Mouse (Mus musculus): ENCODE measurements around the gene Bank1. TPM values are rescaled to one million over a fixed set of nuclear protein-coding genes. Genes with fewer than 3 reads are reported as not detected.
A peak's percentile ranks its signal among the peaks of the same experiment; 100 is the strongest.

Gene Bank1
- total and polyA plus RNA-seq, 2 experiments from 2014 or later: 0.43 to 0.66 TPM

DNA sequence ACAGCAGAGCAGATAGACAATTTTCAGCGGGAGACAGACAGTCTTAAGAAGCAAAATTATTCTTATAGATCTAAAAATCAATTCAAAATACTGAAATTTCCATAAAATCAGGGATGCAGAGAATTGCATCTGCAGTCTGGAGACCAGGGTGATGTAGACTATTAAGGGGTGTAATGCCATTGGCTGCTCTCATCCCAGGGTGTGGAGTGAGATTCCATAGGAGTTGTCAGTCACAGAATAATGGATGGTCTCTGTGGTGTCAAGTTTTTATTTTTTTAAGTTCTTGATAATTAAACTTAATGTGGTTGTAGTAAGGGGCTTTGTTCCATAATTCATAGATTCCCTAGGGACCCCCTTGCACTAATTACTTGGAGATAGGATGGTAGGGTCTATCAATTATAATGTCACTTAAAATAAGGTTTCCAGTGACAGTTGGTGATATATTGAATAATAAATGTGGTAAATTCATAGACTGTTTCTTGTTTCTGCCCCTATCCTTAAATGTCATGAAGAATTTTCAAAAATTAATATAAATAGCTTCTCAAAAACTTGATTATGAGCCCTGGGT, 136.1 kb downstream of the Bank1 start:
- Histone ChIP-seq H3K27me3 (ENCODE audit: insufficient read depth, low read length) (no peaks in the 10 kb centered on the region), H3K4me1 (ENCODE audit: insufficient read depth, low read length) (no peaks in the 10 kb centered on the region), H3K4me3 (ENCODE audit: low read depth, low read length) (no peak overlapping the region), H3K4me2 (ENCODE audit: low read depth, low read length, poor library complexity, severe bottlenecking) (no peak overlapping the region), H3K27ac (ENCODE audit: low read depth, low read length) (no peak overlapping the region), H3K9me3 (ENCODE audit: low read length) (no peaks in the 10 kb centered on the region), H3K9ac (replicated peaks; ENCODE audit: low read length, poor library complexity, severe bottlenecking) (no peak overlapping the region), H3K36me3 (ENCODE audit: insufficient read depth, low read length) (no peaks in the 10 kb centered on the region)
- 74% methylated on average over 1 of the region's 1 CpGs for WGBS
- TF ChIP-seq CTCF (IDR thresholded peaks at IDR 0.05): no peak
- ATAC-seq (ENCODE audit: low FRiP score) (no peak), DNase-seq (ENCODE audit: low spot score) (no peak)

DNA sequence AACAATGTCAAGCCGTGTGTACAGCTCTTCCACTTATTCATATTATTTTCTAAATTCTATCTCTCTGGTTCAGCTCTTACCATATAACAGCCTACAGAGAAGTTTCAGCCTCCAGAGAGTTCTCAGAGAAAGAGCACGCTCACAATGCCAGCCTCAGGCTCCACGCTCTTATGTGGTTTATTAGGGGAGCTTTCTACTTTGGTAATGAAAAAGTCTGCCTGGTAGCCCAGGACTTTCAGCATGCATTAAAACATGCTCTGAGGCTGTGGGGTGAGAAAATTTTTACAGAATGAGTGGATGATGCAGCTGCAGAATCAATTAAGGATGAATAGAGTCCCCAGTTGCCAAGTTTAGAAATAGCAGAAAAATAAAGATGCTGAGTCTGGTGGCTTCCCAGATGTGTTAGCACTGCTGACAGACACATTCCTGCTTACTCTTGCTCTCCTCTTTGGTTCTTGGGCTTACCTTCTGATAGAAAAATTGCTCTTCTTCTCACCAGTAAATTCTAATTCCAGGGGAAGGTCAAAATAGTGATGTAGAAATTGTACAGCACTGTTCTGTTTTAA, 139.2 kb downstream of the Bank1 start:
- no peak for ATAC-seq (ENCODE audit: low FRiP score)
- H3K9me3 ChIP-seq (ENCODE audit: low read length): no peaks in the 10 kb centered on the region
- H3K4me3 ChIP-seq (ENCODE audit: low read depth, low read length): no peak overlapping the region
- H3K27me3 ChIP-seq (ENCODE audit: insufficient read depth, low read length): no peaks in the 10 kb centered on the region
- no peaks in the 10 kb centered on the region for H3K4me1 ChIP-seq (ENCODE audit: insufficient read depth, low read length)
- 48% methylated on average over 3 of the region's 3 CpGs for WGBS
- no peak overlapping the region for H3K9ac ChIP-seq (replicated peaks; ENCODE audit: low read length, poor library complexity, severe bottlenecking)
- DNase-seq (ENCODE audit: low spot score): peak; percentile 5
- H3K36me3 ChIP-seq (ENCODE audit: insufficient read depth, low read length): no peaks in the 10 kb centered on the region
- H3K27ac ChIP-seq (ENCODE audit: low read depth, low read length): no peak overlapping the region
- TF ChIP-seq CTCF (IDR thresholded peaks at IDR 0.05): no peak
- no peak overlapping the region for H3K4me2 ChIP-seq (ENCODE audit: low read depth, low read length, poor library complexity, severe bottlenecking)

- Histone ChIP-seq H3K36me3 (ENCODE audit: insufficient read depth, low read length) (no peaks in the 10 kb centered on the region), H3K9ac (replicated peaks; ENCODE audit: low read length, poor library complexity, severe bottlenecking) (no peak overlapping the region), H3K4me3 (ENCODE audit: low read depth, low read length) (no peak overlapping the region), H3K4me1 (ENCODE audit: insufficient read depth, low read length) (no peaks in the 10 kb centered on the region), H3K27me3 (ENCODE audit: insufficient read depth, low read length) (no peaks in the 10 kb centered on the region), H3K9me3 (ENCODE audit: low read length) (no peaks in the 10 kb centered on the region), H3K27ac (ENCODE audit: low read depth, low read length) (no peak overlapping the region), H3K4me2 (ENCODE audit: low read depth, low read length, poor library complexity, severe bottlenecking) (no peak overlapping the region)
- no peak for ATAC-seq (ENCODE audit: low FRiP score)
- DNase-seq (ENCODE audit: low spot score): no peak
- TF ChIP-seq CTCF (IDR thresholded peaks at IDR 0.05): no peak
Observed at GRCm38 (mm10) chr3:136171631-136172030, 154.2 kb downstream of the Bank1 start.

DNA sequence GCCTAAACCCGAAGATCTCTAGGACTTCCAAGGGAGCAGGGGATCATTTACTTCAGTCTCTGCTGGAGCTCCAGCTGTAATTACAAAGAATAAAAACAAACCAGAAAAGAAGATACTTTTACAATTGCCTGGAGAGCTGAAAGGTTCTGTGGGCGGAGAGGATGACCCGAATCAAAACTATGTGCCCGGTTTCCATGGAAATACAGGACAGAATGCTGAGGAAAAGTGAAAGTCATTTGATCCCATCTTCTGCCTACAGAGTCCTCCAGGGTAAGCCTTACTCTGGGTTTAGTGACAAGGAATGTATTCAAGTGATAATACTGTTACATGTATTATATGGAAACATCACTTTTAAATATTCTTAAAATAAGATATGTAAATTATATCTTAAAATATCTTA, 157.8 kb downstream of the Bank1 start:
- ATAC-seq (ENCODE audit: low FRiP score): no peak
- H3K4me2 ChIP-seq (ENCODE audit: low read depth, low read length, poor library complexity, severe bottlenecking): no peak overlapping the region
- WGBS: 26% methylated on average over 4 of the region's 4 CpGs
- H3K4me3 ChIP-seq (ENCODE audit: low read depth, low read length): no peak overlapping the region
- no peak for DNase-seq (ENCODE audit: low spot score)
- no peaks in the 10 kb centered on the region for H3K27me3 ChIP-seq (ENCODE audit: insufficient read depth, low read length)
- H3K4me1 ChIP-seq (ENCODE audit: insufficient read depth, low read length): no peaks in the 10 kb centered on the region
- H3K36me3 ChIP-seq (ENCODE audit: insufficient read depth, low read length): no peaks in the 10 kb centered on the region
- H3K9ac ChIP-seq (replicated peaks; ENCODE audit: low read length, poor library complexity, severe bottlenecking): no peak overlapping the region
- H3K9me3 ChIP-seq (ENCODE audit: low read length): no peaks in the 10 kb centered on the region
- no peak for TF ChIP-seq CTCF (IDR thresholded peaks at IDR 0.05)
- no peak overlapping the region for H3K27ac ChIP-seq (ENCODE audit: low read depth, low read length)

- WGBS: 96% methylated on average over 4 of the region's 4 CpGs
- ATAC-seq (ENCODE audit: low FRiP score): no peak
- no peak overlapping the region for H3K4me3 ChIP-seq (ENCODE audit: low read depth, low read length)
- no peak overlapping the region for H3K9ac ChIP-seq (replicated peaks; ENCODE audit: low read length, poor library complexity, severe bottlenecking)
- no peaks in the 10 kb centered on the region for H3K27me3 ChIP-seq (ENCODE audit: insufficient read depth, low read length)
- DNase-seq (ENCODE audit: low spot score): no peak
- H3K4me1 ChIP-seq (ENCODE audit: insufficient read depth, low read length): no peaks in the 10 kb centered on the region
- TF ChIP-seq CTCF (IDR thresholded peaks at IDR 0.05): no peak
- H3K4me2 ChIP-seq (ENCODE audit: low read depth, low read length, poor library complexity, severe bottlenecking): no peak overlapping the region
- H3K36me3 ChIP-seq (ENCODE audit: insufficient read depth, low read length): no peaks in the 10 kb centered on the region
- no peaks in the 10 kb centered on the region for H3K9me3 ChIP-seq (ENCODE audit: low read length)
- H3K27ac ChIP-seq (ENCODE audit: low read depth, low read length): no peak overlapping the region
Observed at GRCm38 (mm10) chr3:136166671-136167070, 159.2 kb downstream of the Bank1 start.

DNA sequence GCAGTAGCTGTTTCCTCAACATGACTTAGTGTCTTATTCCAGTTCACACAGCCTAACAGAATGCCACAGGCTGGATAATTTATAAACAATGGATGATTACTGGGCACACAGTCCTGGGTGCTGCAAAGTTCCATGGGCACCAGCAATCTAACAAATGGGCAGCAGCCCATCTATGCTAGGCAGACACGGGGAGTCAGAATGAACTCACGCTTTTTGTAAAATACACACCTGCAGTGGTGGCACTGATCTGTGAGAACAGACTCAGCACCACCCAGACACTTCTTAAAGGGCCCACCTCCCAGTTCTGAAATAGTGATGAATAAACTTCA, 159.9 kb downstream of the Bank1 start:
- Histone ChIP-seq H3K9me3 (ENCODE audit: low read length) (no peaks in the 10 kb centered on the region), H3K9ac (replicated peaks; ENCODE audit: low read length, poor library complexity, severe bottlenecking) (no peak overlapping the region), H3K36me3 (ENCODE audit: insufficient read depth, low read length) (no peaks in the 10 kb centered on the region), H3K4me2 (ENCODE audit: low read depth, low read length, poor library complexity, severe bottlenecking) (no peak overlapping the region), H3K4me3 (ENCODE audit: low read depth, low read length) (no peak overlapping the region), H3K27ac (ENCODE audit: low read depth, low read length) (no peak overlapping the region), H3K27me3 (ENCODE audit: insufficient read depth, low read length) (no peaks in the 10 kb centered on the region), H3K4me1 (ENCODE audit: insufficient read depth, low read length) (no peaks in the 10 kb centered on the region)
- 88% methylated on average over 2 of the region's 2 CpGs for WGBS
- no peak for DNase-seq (ENCODE audit: low spot score)
- no peak for TF ChIP-seq CTCF (IDR thresholded peaks at IDR 0.05)
- no peak for ATAC-seq (ENCODE audit: low FRiP score)

Data from midbrain, postnatal 0 days (tissue).